Mouse (Mus musculus) embryo, embryonic 9.5 days (tissue): ENCODE data around the gene Pcbp4.
"Not testable (repeated sequence)": the region's sequence is repeated elsewhere in the genome, so short reads cannot be mapped to it uniquely, and the experiment has no call there.

Source experiments
- DNase-seq: peaks from one replicate; pipeline ENCODE4 v3.0.0-alpha.2; 2017; ENCODE audit errors: extremely low spot score

The Pcbp4 gene

GRCm38 (mm10) chr9:106481676-106482075 is 28.6 kb downstream of the Pcbp4 start:
- no peak for DNase-seq

GRCm38 (mm10) chr9:106482578-106483115 is 29.6 kb downstream of the Pcbp4 start:
- DNase-seq: no peak

GRCm38 (mm10) chr9:106483136-106483535 is 30.0 kb downstream of the Pcbp4 start:
- no peak for DNase-seq

- DNase-seq: no peak
These were observed 30.5 kb downstream of the Pcbp4 start for GRCm38 (mm10) chr9:106483606-106484005.

- no peak for DNase-seq
These were observed 32.0 kb downstream of the Pcbp4 start for GRCm38 (mm10) chr9:106485076-106485475.

- not testable (repeated sequence) for DNase-seq
These were observed 34.5 kb downstream of the Pcbp4 start for GRCm38 (mm10) chr9:106487602-106488001.

- no peak for DNase-seq
These were observed 46.6 kb downstream of the Pcbp4 start, which contains the start of gene Iqcf1 for GRCm38 (mm10) chr9:106499667-106500066. Gene Iqcf1, plus strand, starts transcription at chr9:106499967.

GRCm38 (mm10) chr9:106501846-106502245 is 48.8 kb downstream of the Pcbp4 start:
- DNase-seq: no peak

GRCm38 (mm10) chr9:106504246-106504645 is 51.2 kb downstream of the Pcbp4 start:
- no peak for DNase-seq

- DNase-seq: no peak
These were observed 56.3 kb downstream of the Pcbp4 start for GRCm38 (mm10) chr9:106509356-106509755.

GRCm38 (mm10) chr9:106512729-106513450 is 59.8 kb downstream of the Pcbp4 start:
- no peak for DNase-seq

- DNase-seq: no peak
These were observed 60.5 kb downstream of the Pcbp4 start for GRCm38 (mm10) chr9:106513566-106513965.
